Mouse (Mus musculus): Measurements from ENCODE around the gene B4galnt3. TPM values are rescaled to one million over a fixed set of nuclear protein-coding genes. Genes with fewer than 3 reads are reported as not detected.

B4galnt3 gene
- polyA plus RNA-seq, 2 experiments = 0.13 to 0.18 TPM

GRCm38 (mm10) chr6:120262886-120263531 is 31.4 kb downstream of the B4galnt3 start:
- Histone ChIP-seq H3K4me2 (ENCODE audit: low read depth) (no peak overlapping the region), H3K27me3 (ENCODE audit: control insufficient read depth, insufficient read depth, low read length) (no peaks in the 10 kb centered on the region), H3K36me3 (replicated peaks; ENCODE audit: control insufficient read depth, insufficient read depth, low read depth) (no peaks in the 10 kb centered on the region), H3K4me1 (replicated peaks; ENCODE audit: control insufficient read depth in 2 of 2, insufficient read depth in 2 of 2, low read length in 1 of 2) (no peaks in the 10 kb centered on the region), H3K27ac (no peak overlapping the region), H3K9ac (replicated peaks) (no peak overlapping the region), H3K4me3 (ENCODE audit: insufficient read depth in 1 of 2, low read depth in 2 of 2, low read length in 2 of 2) (no peak overlapping the region), H3K9me3 (ENCODE audit: control insufficient read depth, low read length) (no peaks in the 10 kb centered on the region)
- no peak for ATAC-seq (ENCODE audit: insufficient read depth)
- DNase-seq (ENCODE audit: low read depth in 3 of 3, low spot score in 3 of 3) = no peak
- no peak for TF ChIP-seq EP300 (IDR thresholded peaks at IDR 0.05; ENCODE audit: low read depth)
- no peak for TF ChIP-seq CTCF (IDR thresholded peaks at IDR 0.05; ENCODE audit: low read depth)
- 48% methylated on average over 12 of the region's 12 CpGs for WGBS (ENCODE audit: insufficient replicate concordance)

GRCm38 (mm10) chr6:120259481-120259880 is 34.9 kb downstream of the B4galnt3 start:
- Histone ChIP-seq H3K36me3 (replicated peaks; ENCODE audit: control insufficient read depth, insufficient read depth, low read depth) (no peaks in the 10 kb centered on the region), H3K27me3 (ENCODE audit: control insufficient read depth, insufficient read depth, low read length) (no peaks in the 10 kb centered on the region), H3K4me3 (ENCODE audit: insufficient read depth in 1 of 2, low read depth in 2 of 2, low read length in 2 of 2) (no peak overlapping the region), H3K27ac (no peak overlapping the region), H3K9ac (replicated peaks) (no peak overlapping the region), H3K4me1 (replicated peaks; ENCODE audit: control insufficient read depth in 2 of 2, insufficient read depth in 2 of 2, low read length in 1 of 2) (no peaks in the 10 kb centered on the region), H3K4me2 (ENCODE audit: low read depth) (no peak overlapping the region), H3K9me3 (ENCODE audit: control insufficient read depth, low read length) (no peaks in the 10 kb centered on the region)
- no peak for TF ChIP-seq CTCF (IDR thresholded peaks at IDR 0.05; ENCODE audit: low read depth)
- no peak for TF ChIP-seq EP300 (IDR thresholded peaks at IDR 0.05; ENCODE audit: low read depth)
- ATAC-seq (ENCODE audit: insufficient read depth) (no peak), DNase-seq (ENCODE audit: low read depth in 3 of 3, low spot score in 3 of 3) (no peak)
- 33% methylated on average over 9 of the region's 9 CpGs for whole genome bisulfite sequencing (ENCODE audit: insufficient replicate concordance)

DNA sequence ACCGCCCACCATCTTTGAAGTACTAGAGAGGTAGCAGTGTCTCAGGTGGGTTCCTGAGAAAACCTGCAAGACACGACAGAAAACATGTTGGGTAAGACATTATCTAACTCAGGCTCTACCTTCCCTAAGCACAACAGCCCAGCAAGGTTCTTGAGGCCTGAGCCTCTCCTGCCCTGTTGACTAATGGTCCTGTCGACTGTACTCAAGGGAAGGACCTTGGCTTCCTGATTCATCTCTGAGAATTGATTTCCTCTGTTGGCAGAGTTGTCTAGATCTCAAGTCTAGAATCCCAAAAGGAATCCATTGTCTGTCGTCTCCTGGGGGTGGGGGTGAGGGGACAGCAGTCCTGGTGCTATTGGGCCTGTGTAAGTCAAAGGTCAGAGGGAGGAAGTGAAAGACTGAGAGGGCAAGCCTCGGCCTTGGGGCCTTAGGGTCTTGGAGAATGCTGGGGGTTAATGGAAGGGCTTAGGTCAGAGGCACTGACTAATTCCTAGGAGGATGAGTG is 37.9 kb downstream of the B4galnt3 start:
- Histone ChIP-seq H3K4me3 (ENCODE audit: insufficient read depth in 1 of 2, low read depth in 2 of 2, low read length in 2 of 2) (no peak overlapping the region), H3K9ac (replicated peaks) (no peak overlapping the region), H3K27ac (no peak overlapping the region), H3K27me3 (ENCODE audit: control insufficient read depth, insufficient read depth, low read length) (no peaks in the 10 kb centered on the region), H3K4me1 (replicated peaks; ENCODE audit: control insufficient read depth in 2 of 2, insufficient read depth in 2 of 2, low read length in 1 of 2) (no peaks in the 10 kb centered on the region), H3K4me2 (ENCODE audit: low read depth) (no peak overlapping the region), H3K36me3 (replicated peaks; ENCODE audit: control insufficient read depth, insufficient read depth, low read depth) (no peaks in the 10 kb centered on the region), H3K9me3 (ENCODE audit: control insufficient read depth, low read length) (no peaks in the 10 kb centered on the region)
- DNase-seq (ENCODE audit: low read depth in 3 of 3, low spot score in 3 of 3) (no peak), ATAC-seq (ENCODE audit: insufficient read depth) (no peak)
- TF ChIP-seq EP300 (IDR thresholded peaks at IDR 0.05; ENCODE audit: low read depth) (no peak), CTCF (IDR thresholded peaks at IDR 0.05; ENCODE audit: low read depth) (no peak)
- 56% methylated on average over 5 of the region's 5 CpGs for WGBS (ENCODE audit: insufficient replicate concordance)

GRCm38 (mm10) chr6:120255701-120256100 is 38.7 kb downstream of the B4galnt3 start:
- DNase-seq (ENCODE audit: low read depth in 3 of 3, low spot score in 3 of 3) (no peak), ATAC-seq (ENCODE audit: insufficient read depth) (no peak)
- H3K4me3 ChIP-seq (ENCODE audit: insufficient read depth in 1 of 2, low read depth in 2 of 2, low read length in 2 of 2) = no peak overlapping the region
- WGBS (ENCODE audit: insufficient replicate concordance) = 65% methylated on average over 12 of the region's 12 CpGs
- no peaks in the 10 kb centered on the region for H3K9me3 ChIP-seq (ENCODE audit: control insufficient read depth, low read length)
- no peak for TF ChIP-seq CTCF (IDR thresholded peaks at IDR 0.05; ENCODE audit: low read depth)
- H3K9ac ChIP-seq (replicated peaks) = no peak overlapping the region
- no peak overlapping the region for H3K27ac ChIP-seq
- H3K4me1 ChIP-seq (replicated peaks; ENCODE audit: control insufficient read depth in 2 of 2, insufficient read depth in 2 of 2, low read length in 1 of 2) = no peaks in the 10 kb centered on the region
- H3K27me3 ChIP-seq (ENCODE audit: control insufficient read depth, insufficient read depth, low read length) = no peaks in the 10 kb centered on the region
- no peaks in the 10 kb centered on the region for H3K36me3 ChIP-seq (replicated peaks; ENCODE audit: control insufficient read depth, insufficient read depth, low read depth)
- H3K4me2 ChIP-seq (ENCODE audit: low read depth) = no peak overlapping the region

DNA sequence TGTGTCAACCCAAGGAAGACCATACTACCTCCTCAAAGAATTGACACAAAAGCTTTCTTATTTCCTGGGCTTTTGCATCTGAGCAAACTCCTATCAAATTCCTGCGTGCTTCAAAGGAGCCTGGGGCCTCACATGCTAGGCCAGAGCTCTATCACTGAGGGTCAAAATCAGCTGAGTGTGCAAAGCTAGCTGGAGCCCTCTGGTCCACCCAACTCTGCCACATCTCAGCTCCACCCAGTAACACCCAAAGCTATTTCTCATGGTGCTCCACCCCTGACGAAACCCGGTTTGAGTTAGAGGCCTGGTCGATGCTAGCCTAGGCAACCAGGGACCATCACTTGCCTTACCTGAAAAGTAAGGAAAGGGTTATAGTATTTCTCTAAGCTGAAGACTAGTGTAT is 39.2 kb downstream of the B4galnt3 start:
- no peaks in the 10 kb centered on the region for H3K27me3 ChIP-seq (ENCODE audit: control insufficient read depth, insufficient read depth, low read length)
- H3K9ac ChIP-seq (replicated peaks) = no peak overlapping the region
- TF ChIP-seq CTCF (IDR thresholded peaks at IDR 0.05; ENCODE audit: low read depth) (no peak), EP300 (IDR thresholded peaks at IDR 0.05; ENCODE audit: low read depth) (no peak)
- H3K36me3 ChIP-seq (replicated peaks; ENCODE audit: control insufficient read depth, insufficient read depth, low read depth) = no peaks in the 10 kb centered on the region
- 59% methylated on average over 4 of the region's 4 CpGs for WGBS (ENCODE audit: insufficient replicate concordance)
- H3K4me1 ChIP-seq (replicated peaks; ENCODE audit: control insufficient read depth in 2 of 2, insufficient read depth in 2 of 2, low read length in 1 of 2) = no peaks in the 10 kb centered on the region
- no peak for ATAC-seq (ENCODE audit: insufficient read depth)
- DNase-seq (ENCODE audit: low read depth in 3 of 3, low spot score in 3 of 3) = no peak
- H3K27ac ChIP-seq = no peak overlapping the region
- no peak overlapping the region for H3K4me2 ChIP-seq (ENCODE audit: low read depth)
- H3K9me3 ChIP-seq (ENCODE audit: control insufficient read depth, low read length) = no peaks in the 10 kb centered on the region
- H3K4me3 ChIP-seq (ENCODE audit: insufficient read depth in 1 of 2, low read depth in 2 of 2, low read length in 2 of 2) = no peak overlapping the region
